Mouse (Mus musculus) limb, embryonic 15.5 days (tissue): ENCODE data around the gene Zmiz1. TPM values are rescaled to one million over a fixed set of nuclear protein-coding genes. Genes with fewer than 3 reads are reported as not detected.

Source experiments
- ATAC-seq: fragments of 200-750 bp; cut with Nextera tagmentation; 2 replicates; pipeline ENCODE4 v1.8.0; 2017; ENCODE audit warnings: low read depth, moderate TSS enrichment; ENCODE audit not compliant: insufficient number of reproducible peaks, low FRiP score, low TSS enrichment
- H3K27ac ChIP-seq: fragments of 300-500 bp; sonication (generic); 2 replicates; pipeline ENCODE4 v1.5.1; 2015; ENCODE audit warnings: moderate library complexity, mild to moderate bottlenecking, inconsistent platforms
- H3K27me3 ChIP-seq: fragments of 300-500 bp; sonication (generic); 2 replicates; pipeline ENCODE4 v1.6.1; 2015; ENCODE audit warnings: inconsistent platforms
- H3K36me3 ChIP-seq: fragments of 300-500 bp; sonication (generic); 2 replicates; pipeline ENCODE4 v1.6.1; 2015; ENCODE audit warnings: inconsistent platforms
- H3K4me1 ChIP-seq: fragments of 300-500 bp; sonication (generic); 2 replicates; pipeline ENCODE4 v1.6.1; 2015; ENCODE audit warnings: inconsistent platforms
- H3K4me2 ChIP-seq: fragments of 300-500 bp; sonication (generic); 2 replicates; pipeline ENCODE4 v1.6.1; 2015; ENCODE audit warnings: mild to moderate bottlenecking, inconsistent platforms
- H3K4me3 ChIP-seq: fragments of 300-500 bp; sonication (generic); 2 replicates; pipeline ENCODE4 v1.5.1; 2015; ENCODE audit warnings: mild to moderate bottlenecking, inconsistent platforms
- H3K9ac ChIP-seq: fragments of 300-500 bp; sonication (generic); 2 replicates; pipeline ENCODE4 v1.6.1; 2015; ENCODE audit warnings: inconsistent platforms
- H3K9me3 ChIP-seq: fragments of 300-500 bp; sonication (generic); 2 replicates; pipeline ENCODE4 v1.6.1; 2016; ENCODE audit warnings: inconsistent platforms
- WGBS: fragments of 180-500 bp; shearing (Covaris S2); methylation state at CpG from one replicate; pipeline ENCODE4 v1.1.7; 2015; 5-methylcytosine and 5-hydroxymethylcytosine counted together
- polyA plus RNA-seq: library from polyadenylated mRNA; unstranded; fragments of >200 nt; fragmentation: Nextera tagmentation; extraction: Ambion mirVana; gene quantifications from 2 replicates; pipeline ENCODE4 v1.2.1, GENCODE M21; 2015

Zmiz1 gene
- polyA plus RNA-seq, 1 experiment from 2014 or later, result 50.5 TPM

- H3K4me1 ChIP-seq, result peaks cover 4% of the 10 kb centered on the region; the same call in 1 of the 2 replicates
- no peak overlapping the region for H3K4me2 ChIP-seq
- WGBS, result 47% methylated on average over 3 of the region's 3 CpGs
- H3K9ac ChIP-seq, result no peak overlapping the region
- H3K27ac ChIP-seq, result no peak overlapping the region
- no peaks in the 10 kb centered on the region for H3K27me3 ChIP-seq
- no peak overlapping the region for H3K4me3 ChIP-seq
- no peaks in the 10 kb centered on the region for H3K36me3 ChIP-seq
- no peak for ATAC-seq
- no peaks in the 10 kb centered on the region for H3K9me3 ChIP-seq
Measured at GRCm38 (mm10) chr14:25440777-25441176, 18.2 kb upstream of the Zmiz1 start.

- no peak overlapping the region for H3K4me3 ChIP-seq
- H3K4me2 ChIP-seq, result no peak overlapping the region
- H3K27me3 ChIP-seq, result no peaks in the 10 kb centered on the region
- WGBS, result 64% methylated on average over 5 of the region's 5 CpGs
- H3K4me1 ChIP-seq, result peaks cover 4% of the 10 kb centered on the region; the same call in 1 of the 2 replicates
- no peaks in the 10 kb centered on the region for H3K36me3 ChIP-seq
- ATAC-seq, result no peak
- no peak overlapping the region for H3K27ac ChIP-seq
- H3K9me3 ChIP-seq, result no peaks in the 10 kb centered on the region
- no peak overlapping the region for H3K9ac ChIP-seq
Measured at GRCm38 (mm10) chr14:25441469-25441868, 17.5 kb upstream of the Zmiz1 start.

- 41% methylated on average over 2 of the region's 2 CpGs for WGBS
- H3K4me3 ChIP-seq, result no peak overlapping the region
- H3K36me3 ChIP-seq, result no peaks in the 10 kb centered on the region
- ATAC-seq, result no peak
- H3K9ac ChIP-seq, result no peak overlapping the region
- no peaks in the 10 kb centered on the region for H3K9me3 ChIP-seq
- no peaks in the 10 kb centered on the region for H3K27me3 ChIP-seq
- H3K4me1 ChIP-seq, result peaks cover 10% of the 10 kb centered on the region
- H3K27ac ChIP-seq, result no peak overlapping the region
- no peak overlapping the region for H3K4me2 ChIP-seq
Measured at GRCm38 (mm10) chr14:25442676-25443075, 16.3 kb upstream of the Zmiz1 start.

GRCm38 (mm10) chr14:25447136-25447775, 11.7 kb upstream of the Zmiz1 start:
- WGBS, result 65% methylated on average over 6 of the region's 6 CpGs
- Histone ChIP-seq H3K9ac (no peak overlapping the region), H3K27me3 (no peaks in the 10 kb centered on the region), H3K4me1 (peaks cover 19% of the 10 kb centered on the region), H3K36me3 (no peaks in the 10 kb centered on the region), H3K9me3 (no peaks in the 10 kb centered on the region), H3K27ac (no peak overlapping the region), H3K4me2 (no peak overlapping the region), H3K4me3 (no peak overlapping the region)
- no peak for ATAC-seq

GRCm38 (mm10) chr14:25448471-25448870, 10.5 kb upstream of the Zmiz1 start:
- Histone ChIP-seq H3K27me3 (no peaks in the 10 kb centered on the region), H3K4me3 (no peak overlapping the region), H3K9ac (no peak overlapping the region), H3K36me3 (no peaks in the 10 kb centered on the region), H3K4me2 (no peak overlapping the region), H3K4me1 (peaks cover 19% of the 10 kb centered on the region), H3K9me3 (no peaks in the 10 kb centered on the region), H3K27ac (no peak overlapping the region)
- WGBS, result 61% methylated on average over 2 of the region's 2 CpGs
- ATAC-seq, result no peak

GRCm38 (mm10) chr14:25451099-25451667, 7.8 kb upstream of the Zmiz1 start:
- no peak overlapping the region for H3K9ac ChIP-seq
- H3K36me3 ChIP-seq, result no peaks in the 10 kb centered on the region
- 33% methylated on average over 7 of the region's 7 CpGs for WGBS
- ATAC-seq, result no peak
- no peak overlapping the region for H3K4me2 ChIP-seq
- no peaks in the 10 kb centered on the region for H3K9me3 ChIP-seq
- peaks cover 35% of the 10 kb centered on the region for H3K4me1 ChIP-seq
- H3K27me3 ChIP-seq, result no peaks in the 10 kb centered on the region
- H3K27ac ChIP-seq, result no peak overlapping the region
- no peak overlapping the region for H3K4me3 ChIP-seq

GRCm38 (mm10) chr14:25451699-25452632, 7.0 kb upstream of the Zmiz1 start:
- Histone ChIP-seq H3K9ac (no peak overlapping the region), H3K27ac (no peak overlapping the region), H3K9me3 (no peaks in the 10 kb centered on the region), H3K27me3 (no peaks in the 10 kb centered on the region), H3K4me3 (no peak overlapping the region), H3K4me1 (peaks cover 43% of the 10 kb centered on the region), H3K4me2 (no peak overlapping the region), H3K36me3 (no peaks in the 10 kb centered on the region)
- ATAC-seq, result no peak
- WGBS, result 44% methylated on average over 10 of the region's 10 CpGs

GRCm38 (mm10) chr14:25452633-25453025, 6.4 kb upstream of the Zmiz1 start:
- no peaks in the 10 kb centered on the region for H3K27me3 ChIP-seq
- H3K36me3 ChIP-seq, result no peaks in the 10 kb centered on the region
- H3K27ac ChIP-seq, result no peak overlapping the region
- H3K9ac ChIP-seq, result no peak overlapping the region
- WGBS, result 37% methylated on average over 2 of the region's 2 CpGs
- H3K9me3 ChIP-seq, result no peaks in the 10 kb centered on the region
- no peak overlapping the region for H3K4me2 ChIP-seq
- H3K4me3 ChIP-seq, result no peak overlapping the region
- ATAC-seq, result no peak
- peaks cover 39% of the 10 kb centered on the region for H3K4me1 ChIP-seq

- Histone ChIP-seq H3K27ac (no peak overlapping the region), H3K27me3 (no peaks in the 10 kb centered on the region), H3K4me2 (no peak overlapping the region), H3K36me3 (no peaks in the 10 kb centered on the region), H3K9ac (no peak overlapping the region), H3K4me1 (peaks cover 42% of the 10 kb centered on the region), H3K9me3 (no peaks in the 10 kb centered on the region), H3K4me3 (no peak overlapping the region)
- WGBS, result 68% methylated on average over 12 of the region's 12 CpGs
- no peak for ATAC-seq
Measured at GRCm38 (mm10) chr14:25454066-25454760, 4.8 kb upstream of the Zmiz1 start.

- ATAC-seq, result no peak
- Histone ChIP-seq H3K9me3 (no peaks in the 10 kb centered on the region), H3K4me1 (peaks cover 47% of the 10 kb centered on the region), H3K9ac (peak overlapping the region; percentile 41), H3K36me3 (no peaks in the 10 kb centered on the region), H3K27me3 (no peaks in the 10 kb centered on the region), H3K4me3 (peak overlapping the region; percentile 95), H3K27ac (peak overlapping the region; percentile 100), H3K4me2 (peak overlapping the region; percentile 93)
- whole genome bisulfite sequencing, result 3% methylated on average over 17 of the region's 17 CpGs
Measured at GRCm38 (mm10) chr14:25456666-25457433, 2.1 kb upstream of the Zmiz1 start.

- H3K9me3 ChIP-seq, result no peaks in the 10 kb centered on the region
- no peaks in the 10 kb centered on the region for H3K27me3 ChIP-seq
- WGBS, result under 1% methylated on average over 49 of the region's 52 CpGs
- peak overlapping the region; percentile 41 for H3K9ac ChIP-seq
- H3K27ac ChIP-seq, result peak overlapping the region; percentile 100
- ATAC-seq, result peak; percentile 86
- H3K4me1 ChIP-seq, result peaks cover 49% of the 10 kb centered on the region
- H3K4me2 ChIP-seq, result peak overlapping the region; percentile 93
- no peaks in the 10 kb centered on the region for H3K36me3 ChIP-seq
- H3K4me3 ChIP-seq, result peak overlapping the region; percentile 95
Measured at GRCm38 (mm10) chr14:25457434-25457957, 1.5 kb upstream of the Zmiz1 start.
